Mouse (Mus musculus) embryo, embryonic 11.5 days (tissue): ENCODE results near the gene Pfkm.

Experiments used
- DNase-seq: peaks from one replicate; pipeline ENCODE4 v3.0.0-alpha.2; 2012; ENCODE audit warnings: low read depth, low spot score

Gene Pfkm

GRCm38 (mm10) chr15:98096957-98097356 is 4.6 kb downstream of the Pfkm start:
- no peak for DNase-seq

- no peak for DNase-seq
Observed at GRCm38 (mm10) chr15:98098519-98098918, 6.1 kb downstream of the Pfkm start.

GRCm38 (mm10) chr15:98102401-98102800 is 10.0 kb downstream of the Pfkm start:
- no peak for DNase-seq

- no peak for DNase-seq
Observed at GRCm38 (mm10) chr15:98106506-98106905, 14.1 kb downstream of the Pfkm start.

GRCm38 (mm10) chr15:98107230-98107629 is 14.8 kb downstream of the Pfkm start:
- no peak for DNase-seq

GRCm38 (mm10) chr15:98107703-98108296 is 15.4 kb downstream of the Pfkm start:
- DNase-seq = no peak

- peak; percentile 79 for DNase-seq
Observed at GRCm38 (mm10) chr15:98108297-98109152, 16.1 kb downstream of the Pfkm start.

GRCm38 (mm10) chr15:98111791-98112190 is 19.4 kb downstream of the Pfkm start:
- DNase-seq = no peak

- no peak for DNase-seq
Observed at GRCm38 (mm10) chr15:98114098-98114851, 21.9 kb downstream of the Pfkm start.

- no peak for DNase-seq
Observed at GRCm38 (mm10) chr15:98114852-98115778, 22.7 kb downstream of the Pfkm start.

- DNase-seq = no peak
Observed at GRCm38 (mm10) chr15:98115779-98116163, 23.4 kb downstream of the Pfkm start.

GRCm38 (mm10) chr15:98116287-98116686 is 23.9 kb downstream of the Pfkm start:
- no peak for DNase-seq

- no peak for DNase-seq
Observed at GRCm38 (mm10) chr15:98119363-98119762, 27.0 kb downstream of the Pfkm start.

- no peak for DNase-seq
Observed at GRCm38 (mm10) chr15:98120831-98121230, 28.4 kb downstream of the Pfkm start.

- DNase-seq = no peak
Observed at GRCm38 (mm10) chr15:98131001-98131400, 38.6 kb downstream of the Pfkm start.

GRCm38 (mm10) chr15:98131451-98131850 is 39.1 kb downstream of the Pfkm start:
- no peak for DNase-seq

- no peak for DNase-seq
Observed at GRCm38 (mm10) chr15:98131942-98132655, 39.7 kb downstream of the Pfkm start.

GRCm38 (mm10) chr15:98133471-98133870 is 41.1 kb downstream of the Pfkm start:
- no peak for DNase-seq

GRCm38 (mm10) chr15:98134034-98134433 is 41.6 kb downstream of the Pfkm start:
- DNase-seq = no peak

- no peak for DNase-seq
Observed at GRCm38 (mm10) chr15:98134666-98135065, 42.3 kb downstream of the Pfkm start.

- DNase-seq = no peak
Observed at GRCm38 (mm10) chr15:98135671-98136070, 43.3 kb downstream of the Pfkm start.
